Mouse (Mus musculus) brain, embryonic 14.5 days (tissue): ENCODE measurements around the gene Sipa1l3.

Source experiments
- CTCF ChIP-seq: fragments of 200-500 bp; IDR thresholded peaks from 2 replicates; pipeline ENCODE4 v1.5.1; 2012; ENCODE audit warnings: inconsistent platforms, mild to moderate bottlenecking, moderate library complexity, borderline replicate concordance; ENCODE audit not compliant: insufficient read depth, insufficient read length; ENCODE audit errors: extremely low read depth
- POLR2A ChIP-seq: fragments of 200-500 bp; IDR thresholded peaks from 2 replicates; pipeline ENCODE4 v1.6.1; 2012; ENCODE audit warnings: mild to moderate bottlenecking, inconsistent platforms, borderline replicate concordance; ENCODE audit not compliant: poor library complexity, insufficient read depth, insufficient read length, severe bottlenecking; ENCODE audit errors: extremely low read depth

- TF ChIP-seq CTCF (no peak), POLR2A (no peak)
Measured at GRCm38 (mm10) chr7:29372123-29372522, 146.3 kb downstream of the Sipa1l3 start.
